Mouse (Mus musculus) small intestine, adult 2 months (tissue): Measurements from ENCODE around the gene Disp1. TPM values are rescaled to one million over a fixed set of nuclear protein-coding genes. Genes with fewer than 3 reads are reported as not detected.

Experiments
- H3K27ac ChIP-seq: fragments of 200-500 bp; 2 replicates; pipeline ENCODE4 v1.5.1; 2012; ENCODE audit warnings: low read depth, low read length, control low read depth, inconsistent platforms; ENCODE audit not compliant: insufficient read depth
- H3K27me3 ChIP-seq: fragments of 200-500 bp; 2 replicates; pipeline ENCODE4 v1.6.1; 2012; ENCODE audit warnings: mild to moderate bottlenecking, moderate library complexity, low read length, inconsistent platforms; ENCODE audit not compliant: control insufficient read depth, insufficient read depth
- H3K36me3 ChIP-seq: fragments of 200-500 bp; 2 replicates; pipeline ENCODE4 v1.6.1; 2012; ENCODE audit warnings: mild to moderate bottlenecking, low read length, control low read depth, inconsistent platforms; ENCODE audit not compliant: control insufficient read depth, insufficient read depth
- H3K4me1 ChIP-seq: fragments of 200-500 bp; 2 replicates; pipeline ENCODE4 v1.6.1; 2012; ENCODE audit warnings: low read length, inconsistent platforms, mixed read lengths; ENCODE audit not compliant: control insufficient read depth, insufficient read depth, insufficient read length
- H3K4me3 ChIP-seq: fragments of 200-500 bp; 2 replicates; pipeline ENCODE4 v1.5.1; 2012; ENCODE audit warnings: low read depth, mild to moderate bottlenecking, control low read depth, inconsistent platforms, low read length, moderate library complexity
- CTCF ChIP-seq: fragments of 200-500 bp; IDR thresholded peaks from 2 replicates; pipeline ENCODE4 v1.5.1; 2012; ENCODE audit warnings: low read depth, mild to moderate bottlenecking, control low read depth, inconsistent platforms, low read length, moderate library complexity, mixed read lengths; ENCODE audit not compliant: insufficient replicate concordance, insufficient read length; ENCODE audit errors: extremely low read depth
- POLR2A ChIP-seq: fragments of 200-500 bp; IDR thresholded peaks from 2 replicates; pipeline ENCODE4 v1.6.1; 2012; ENCODE audit warnings: low read depth, mild to moderate bottlenecking, control low read depth, inconsistent platforms, low read length, moderate library complexity
- WGBS: fragments of 180-500 bp; shearing (Covaris S2); methylation state at CpG from one replicate; pipeline ENCODE4 v1.1.7; 2018; 5-methylcytosine and 5-hydroxymethylcytosine counted together
- polyA plus RNA-seq: library from polyadenylated mRNA; depleted of rRNA; stranded (reverse); fragments of >200 nt; gene quantifications from 2 replicates; pipeline ENCODE4 v1.2.3, GENCODE M21; 2012

Disp1 gene
- polyA plus RNA-seq, 1 experiment = 6.3 TPM

DNA sequence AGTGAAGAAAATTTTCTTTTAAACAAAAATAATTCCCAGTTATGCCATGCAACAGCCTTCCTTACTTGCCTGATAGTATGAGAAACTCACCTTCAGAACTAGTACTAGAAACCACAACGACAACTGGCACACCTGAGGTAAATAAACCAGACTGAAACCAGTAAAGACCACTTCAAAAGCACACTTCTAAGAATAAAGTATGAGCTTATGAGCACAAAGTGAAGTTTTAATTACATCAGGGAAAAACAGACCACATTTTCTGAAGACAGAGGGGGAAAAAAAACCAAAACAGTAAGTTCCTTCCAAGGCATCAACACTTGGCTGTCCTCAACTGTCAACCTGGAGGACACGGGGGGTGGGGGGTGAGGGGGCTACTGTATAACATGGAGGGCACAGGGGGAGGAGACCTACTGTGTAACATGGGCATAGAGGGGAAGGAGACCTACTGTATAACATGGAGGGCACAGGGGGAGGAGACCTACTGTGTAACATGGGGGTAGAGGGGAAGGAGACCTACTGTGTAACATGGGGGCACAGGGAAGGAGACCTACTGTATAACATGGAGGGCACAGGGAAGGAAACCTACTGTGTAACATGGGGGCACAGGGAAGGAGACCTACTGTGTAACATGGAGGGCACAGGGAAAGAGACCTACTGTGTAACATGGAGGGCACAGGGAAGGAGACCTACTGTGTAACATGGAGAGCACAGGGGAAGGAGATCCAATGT lies 40.9 kb downstream of the Disp1 start:
- H3K27me3 ChIP-seq = no peaks in the 10 kb centered on the region
- TF ChIP-seq POLR2A (no peak), CTCF (no peak)
- no peak overlapping the region for H3K4me3 ChIP-seq
- H3K36me3 ChIP-seq = no peaks in the 10 kb centered on the region
- 81% methylated on average over 2 of the region's 2 CpGs for WGBS
- H3K27ac ChIP-seq = no peak overlapping the region
- H3K4me1 ChIP-seq = 0 out of 2 replicates have a peak, but pooled peaks cover 2% of the 10 kb centered on the region

DNA sequence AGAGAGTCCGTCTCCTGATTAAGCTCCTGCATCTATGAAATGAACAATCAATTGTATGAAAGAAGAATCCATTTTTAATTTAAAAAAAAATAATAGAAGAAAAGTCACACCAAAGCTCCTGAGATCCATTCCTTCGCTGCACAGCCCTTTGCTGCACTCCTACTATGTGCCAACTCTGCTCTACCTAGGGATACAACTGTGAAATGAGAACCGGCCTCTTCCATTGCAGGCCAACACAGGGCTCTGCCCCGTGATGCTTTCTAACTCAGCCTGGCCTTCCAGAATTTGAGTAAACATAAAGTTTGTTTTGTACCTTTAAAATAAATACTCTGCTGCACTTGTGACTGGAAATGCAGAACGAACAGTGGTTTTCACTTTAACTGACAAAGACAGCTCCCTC lies 42.0 kb downstream of the Disp1 start:
- 86% methylated on average over 5 of the region's 5 CpGs for WGBS
- TF ChIP-seq CTCF (no peak), POLR2A (no peak)

DNA sequence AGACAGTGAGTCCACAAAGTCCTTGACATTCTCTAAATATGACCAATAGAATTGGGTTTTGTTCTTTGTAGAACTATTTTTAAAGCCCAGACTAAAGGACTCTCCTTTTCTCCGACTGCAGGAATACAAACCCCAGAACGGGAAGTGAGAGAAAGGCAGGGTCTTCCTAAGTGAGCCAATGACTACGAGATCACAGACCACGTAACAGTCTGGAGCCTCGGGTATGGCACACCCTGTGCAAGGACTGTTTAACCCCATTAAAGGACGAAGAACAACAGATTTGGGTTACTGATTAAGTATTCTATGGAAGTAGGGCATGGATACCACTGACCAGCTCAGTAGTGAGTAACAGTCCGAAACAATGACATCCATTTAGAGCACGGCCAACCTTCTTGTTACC lies 46.1 kb downstream of the Disp1 start:
- Histone ChIP-seq H3K4me3 (no peak overlapping the region), H3K27me3 (no peaks in the 10 kb centered on the region), H3K4me1 (0 out of 2 replicates have a peak, but pooled peaks cover 2% of the 10 kb centered on the region), H3K27ac (no peak overlapping the region), H3K36me3 (no peaks in the 10 kb centered on the region)
- 91% methylated on average over 8 of the region's 8 CpGs for WGBS
- no peak for TF ChIP-seq CTCF
- no peak for TF ChIP-seq POLR2A

More for the DNA sequence above, 42.0 kb downstream of the Disp1 start:
- H3K4me1 ChIP-seq = 0 out of 2 replicates have a peak, but pooled peaks cover 2% of the 10 kb centered on the region
- no peaks in the 10 kb centered on the region for H3K36me3 ChIP-seq
- H3K27ac ChIP-seq = no peak overlapping the region
- no peak overlapping the region for H3K4me3 ChIP-seq
- H3K27me3 ChIP-seq = no peaks in the 10 kb centered on the region

DNA sequence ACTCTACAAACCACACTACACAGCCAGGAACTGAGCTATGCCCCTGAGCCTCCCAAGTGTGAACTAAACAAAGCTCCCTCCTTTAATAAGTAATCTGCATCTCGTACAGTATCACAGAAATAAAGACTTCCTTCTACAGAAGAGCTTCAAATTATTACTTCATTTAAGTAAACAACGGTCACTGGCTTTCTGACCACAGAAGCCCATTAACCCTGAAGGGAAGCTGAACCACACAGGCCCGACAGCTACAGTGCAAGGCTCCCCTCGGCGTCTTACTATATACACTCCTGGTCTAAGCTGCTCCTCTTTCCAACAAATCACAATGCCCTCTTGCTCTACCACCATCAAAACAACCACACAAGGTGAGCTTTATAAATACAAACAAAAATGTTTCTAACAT lies 50.2 kb downstream of the Disp1 start:
- Histone ChIP-seq H3K4me1 (no peaks in the 10 kb centered on the region), H3K36me3 (no peaks in the 10 kb centered on the region), H3K27me3 (no peaks in the 10 kb centered on the region), H3K4me3 (no peak overlapping the region), H3K27ac (no peak overlapping the region)
- 71% methylated on average over 5 of the region's 5 CpGs for WGBS
- no peak for TF ChIP-seq CTCF

DNA sequence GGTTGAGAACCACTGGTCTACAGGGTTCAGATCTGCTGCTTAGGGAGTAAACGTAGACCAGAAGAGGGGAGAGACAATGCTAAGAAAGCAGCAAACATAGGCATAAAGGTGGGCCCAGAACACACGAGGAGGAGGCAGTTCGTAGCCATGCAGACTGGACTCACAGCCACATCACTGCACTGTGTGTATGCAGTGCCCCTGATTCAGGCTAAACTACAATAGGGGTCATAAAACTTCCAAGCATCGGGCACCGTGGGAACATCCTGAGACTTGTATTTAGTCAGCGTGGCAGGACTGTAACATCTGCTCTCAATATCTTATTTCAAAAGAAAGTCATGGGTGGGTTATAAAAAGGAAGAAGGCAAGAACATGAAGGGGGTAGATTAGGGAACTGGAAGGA lies 52.9 kb downstream of the Disp1 start:
- Histone ChIP-seq H3K27ac (no peak overlapping the region), H3K4me3 (no peak overlapping the region), H3K36me3 (no peaks in the 10 kb centered on the region; the same call in 1 of the 2 replicates), H3K4me1 (no peaks in the 10 kb centered on the region), H3K27me3 (no peaks in the 10 kb centered on the region)
- TF ChIP-seq POLR2A = no peak
- 65% methylated on average over 6 of the region's 6 CpGs for WGBS

DNA sequence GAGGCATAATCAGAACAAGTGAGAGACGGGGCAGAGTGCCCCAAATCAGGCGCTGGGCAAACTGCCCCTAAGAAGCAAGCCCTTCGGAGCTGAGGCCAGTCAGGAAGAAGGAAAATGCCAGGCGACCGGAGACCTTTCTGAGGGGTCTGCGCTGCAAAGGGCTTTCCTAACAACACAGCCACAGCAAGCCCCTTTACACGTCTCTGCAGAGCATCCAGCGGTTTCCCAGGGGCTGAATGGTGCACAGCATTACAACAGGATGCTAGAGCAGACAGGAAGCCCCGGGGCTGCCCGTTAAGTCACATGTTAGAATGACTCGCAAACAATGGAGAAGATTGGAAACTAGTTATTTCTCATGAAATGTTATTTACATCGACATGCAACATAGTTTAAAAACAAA lies 53.5 kb downstream of the Disp1 start:
- H3K36me3 ChIP-seq = no peaks in the 10 kb centered on the region; the same call in 1 of the 2 replicates
- no peak for TF ChIP-seq CTCF
- no peak for TF ChIP-seq POLR2A
- no peak overlapping the region for H3K4me3 ChIP-seq
- no peaks in the 10 kb centered on the region for H3K4me1 ChIP-seq
- H3K27me3 ChIP-seq = no peaks in the 10 kb centered on the region
- no peak overlapping the region for H3K27ac ChIP-seq
- 80% methylated on average over 12 of the region's 12 CpGs for WGBS

DNA sequence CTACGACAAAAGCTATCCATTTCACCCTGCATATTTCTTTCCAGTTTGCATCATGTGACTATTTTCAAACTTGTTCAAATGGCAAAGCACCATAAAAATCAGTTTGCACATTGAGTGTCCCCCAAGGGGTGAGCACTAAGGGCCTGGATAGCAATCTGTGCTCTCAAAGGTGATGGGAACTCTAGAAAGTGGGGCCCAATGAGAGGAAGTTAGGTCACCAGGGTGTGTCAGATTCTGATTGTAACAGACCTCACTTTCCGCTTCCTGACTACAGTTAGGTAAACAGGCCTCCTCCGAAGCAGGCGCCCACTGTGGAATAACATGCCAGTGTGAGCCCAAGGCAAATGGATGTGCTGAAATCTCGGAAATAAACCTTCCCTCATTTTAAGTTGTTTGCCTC lies 54.6 kb downstream of the Disp1 start:
- 91% methylated on average over 5 of the region's 5 CpGs for WGBS
- H3K27ac ChIP-seq = no peak overlapping the region
- TF ChIP-seq POLR2A (no peak), CTCF (no peak)
- H3K4me3 ChIP-seq = no peak overlapping the region
- H3K36me3 ChIP-seq = no peaks in the 10 kb centered on the region; the same call in 1 of the 2 replicates
- no peaks in the 10 kb centered on the region for H3K27me3 ChIP-seq
- H3K4me1 ChIP-seq = no peaks in the 10 kb centered on the region
